Mouse (Mus musculus) embryonic fibroblast, embryonic 13.5 days (primary cell): ENCODE results near the gene Gpatch11. TPM values are rescaled to one million over a fixed set of nuclear protein-coding genes. Genes with fewer than 3 reads are reported as not detected.

Source experiments
- H3K27ac ChIP-seq: 2 replicates; pipeline ENCODE4 v1.5.1; 2012; ENCODE audit warnings: low read length, control low read depth, inconsistent platforms; ENCODE audit not compliant: insufficient read depth
- H3K4me1 ChIP-seq: 2 replicates; pipeline ENCODE4 v1.6.1; 2011; ENCODE audit warnings: low read length; ENCODE audit not compliant: control insufficient read depth, insufficient read depth
- H3K4me3 ChIP-seq: 2 replicates; pipeline ENCODE4 v1.5.1; 2011; ENCODE audit warnings: mild to moderate bottlenecking, control low read depth, low read length; ENCODE audit not compliant: insufficient read depth
- CTCF ChIP-seq: IDR thresholded peaks from 2 replicates; pipeline ENCODE4 v1.5.1; 2011; ENCODE audit warnings: mild to moderate bottlenecking, control low read depth, low read length, moderate library complexity, borderline replicate concordance; ENCODE audit not compliant: insufficient read depth
- POLR2A ChIP-seq: IDR thresholded peaks from 2 replicates; pipeline ENCODE4 v1.6.1; 2011; ENCODE audit warnings: low read depth, mild to moderate bottlenecking, control low read depth, low read length, moderate library complexity
- polyA plus RNA-seq: library from polyadenylated mRNA; stranded (reverse); fragments of >200 nt; gene quantifications from 2 replicates; pipeline ENCODE4 v1.2.4, GENCODE M21; 2011; ENCODE audit warnings: low read depth; ENCODE audit not compliant: missing spikeins, insufficient read length

Gpatch11 gene
- polyA plus RNA-seq, 1 experiment = 34.6 TPM

DNA sequence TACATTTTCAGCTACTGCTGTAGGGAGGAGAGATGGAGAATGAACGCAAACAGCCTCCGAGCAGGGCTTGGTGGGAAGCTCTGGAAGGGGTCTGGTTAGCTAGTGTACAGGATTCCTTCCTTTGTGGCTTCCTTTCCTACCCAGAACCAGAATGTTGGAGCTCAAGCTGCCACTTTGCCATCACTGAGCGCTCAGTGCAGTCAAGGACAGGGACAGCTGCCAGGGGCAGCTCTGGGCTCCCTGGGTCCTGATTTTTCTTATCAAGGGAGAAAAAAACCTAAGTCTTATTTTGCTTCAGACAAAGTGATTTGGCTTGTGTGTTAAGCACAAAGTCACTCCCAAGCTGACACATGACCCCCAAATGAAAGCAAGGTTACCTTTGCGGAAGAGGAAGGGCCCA lies 53.2 kb downstream of the Gpatch11 start:
- Histone ChIP-seq H3K4me1 (no peaks in the 10 kb centered on the region), H3K27ac (no peak overlapping the region), H3K4me3 (no peak overlapping the region)
- TF ChIP-seq CTCF (no peak), POLR2A (no peak)

GRCm38 (mm10) chr17:78889184-78889583 lies 53.8 kb downstream of the Gpatch11 start:
- TF ChIP-seq POLR2A (no peak), CTCF (no peak)
- no peaks in the 10 kb centered on the region for H3K4me1 ChIP-seq
- no peak overlapping the region for H3K27ac ChIP-seq
- no peak overlapping the region for H3K4me3 ChIP-seq

- TF ChIP-seq POLR2A = no peak
- TF ChIP-seq CTCF = no peak
- Histone ChIP-seq H3K4me3 (no peak overlapping the region), H3K4me1 (no peaks in the 10 kb centered on the region), H3K27ac (no peak overlapping the region)
Measured at GRCm38 (mm10) chr17:78891020-78891419, 55.7 kb downstream of the Gpatch11 start.

DNA sequence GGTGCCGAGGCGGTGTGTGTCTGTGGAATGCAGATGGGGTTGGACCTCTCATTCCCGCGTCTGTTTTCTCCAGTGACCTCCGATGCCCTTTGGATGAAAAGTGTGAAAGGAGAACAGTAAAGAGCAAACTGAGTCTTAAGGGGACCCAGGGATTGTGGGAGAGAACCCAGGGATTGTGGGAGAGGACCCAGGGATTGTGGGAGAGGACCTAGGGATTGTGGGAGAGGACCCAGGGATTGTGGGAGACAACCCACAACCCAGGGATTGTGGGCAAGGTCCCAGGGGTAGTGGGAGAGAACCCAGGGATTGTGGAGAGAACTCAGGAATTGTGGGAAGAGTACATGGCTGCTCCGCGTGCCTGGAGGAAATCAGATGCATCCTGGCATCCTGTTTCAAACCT lies 59.6 kb downstream of the Gpatch11 start:
- TF ChIP-seq POLR2A (no peak), CTCF (no peak)
- no peaks in the 10 kb centered on the region for H3K4me1 ChIP-seq
- H3K4me3 ChIP-seq = no peak overlapping the region
- H3K27ac ChIP-seq = no peak overlapping the region

- no peak overlapping the region for H3K27ac ChIP-seq
Measured at GRCm38 (mm10) chr17:78895394-78895793, 60.0 kb downstream of the Gpatch11 start.

More at GRCm38 (mm10) chr17:78895394-78895793, 60.0 kb downstream of the Gpatch11 start:
- TF ChIP-seq CTCF (0 out of 2 replicates have a peak, but pooled peaks have one; percentile 44), POLR2A (no peak)
- Histone ChIP-seq H3K4me3 (no peak overlapping the region), H3K4me1 (no peaks in the 10 kb centered on the region)

Other genes with a start within 250 kb of the Gpatch11 start
- gene Strn, start 98.4 kb upstream of the Gpatch11 start, polyA plus RNA-seq = 26.6 and 29.2 TPM in 2 replicates
- gene Heatr5b, start 203 bp upstream of the Gpatch11 start, polyA plus RNA-seq = 28.5 and 31.0 TPM in 2 replicates
- gene Eif2ak2, start 47.0 kb downstream of the Gpatch11 start, polyA plus RNA-seq = 43.8 and 51.7 TPM in 2 replicates
- gene Sult6b1, start 71.4 kb downstream of the Gpatch11 start, polyA plus RNA-seq = not detected in 2 replicates
- gene Cebpzos, start 80.9 kb downstream of the Gpatch11 start, polyA plus RNA-seq = 26.3 and 30.8 TPM in 2 replicates
- 40.3 and 44.0 TPM in 2 replicates for gene Cebpz, start 101.5 kb downstream of the Gpatch11 start, polyA plus RNA-seq
- gene Ndufaf7, start 101.6 kb downstream of the Gpatch11 start, polyA plus RNA-seq = 40.1 and 44.1 TPM in 2 replicates
- gene Prkd3, start 185.2 kb downstream of the Gpatch11 start, polyA plus RNA-seq = 37.2 and 48.3 TPM in 2 replicates
- gene Qpct, start 216.3 kb downstream of the Gpatch11 start, polyA plus RNA-seq = 6.1 and 9.7 TPM in 2 replicates